Mouse (Mus musculus): ENCODE data around the gene Flg. TPM values are rescaled to one million over a fixed set of nuclear protein-coding genes. Genes with fewer than 3 reads are reported as not detected.

The Flg gene
- not detected in 2 replicates for polyA plus RNA-seq (2015; fragmentation: Nextera tagmentation; extraction: Ambion mirVana)

DNA sequence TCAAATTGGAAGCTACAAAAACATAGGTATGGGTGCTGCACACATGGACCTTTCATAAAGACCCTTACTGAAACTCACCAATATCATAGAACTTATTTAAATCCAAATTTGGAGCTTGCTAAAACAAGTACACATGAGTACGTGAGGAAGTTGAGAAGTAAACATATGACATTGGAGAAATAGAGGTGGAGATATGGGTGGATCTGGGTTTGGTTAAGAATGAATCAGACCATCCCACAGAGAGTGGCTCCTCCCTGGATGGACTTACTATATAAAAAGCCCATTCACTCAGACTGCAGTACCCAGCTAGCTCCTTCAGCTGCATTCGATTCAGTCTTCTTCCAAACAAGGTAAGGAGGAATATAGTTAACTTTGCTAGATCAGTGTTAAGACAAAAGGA, at the start of gene Flg:
Gene Flg, plus strand, starts transcription at position 301 of the 400 bp plus-strand sequence.
- no peaks in the 10 kb centered on the region for H3K27me3 ChIP-seq
- H3K9ac ChIP-seq = no peak within 1 kb of the TSS
- no peak for ATAC-seq (ENCODE audit: low FRiP score, low read depth)
- no peak within 1 kb of the TSS for H3K4me3 ChIP-seq
- no peaks in the 10 kb centered on the region for H3K4me1 ChIP-seq
- no peak within 1 kb of the TSS for H3K27ac ChIP-seq
- no peaks in the 10 kb centered on the region for H3K9me3 ChIP-seq
- H3K4me2 ChIP-seq (replicated peaks) = no peak within 1 kb of the TSS
- 87% methylated on average over 2 of the region's 2 CpGs for WGBS
- H3K36me3 ChIP-seq = no peaks in the 10 kb centered on the region

DNA sequence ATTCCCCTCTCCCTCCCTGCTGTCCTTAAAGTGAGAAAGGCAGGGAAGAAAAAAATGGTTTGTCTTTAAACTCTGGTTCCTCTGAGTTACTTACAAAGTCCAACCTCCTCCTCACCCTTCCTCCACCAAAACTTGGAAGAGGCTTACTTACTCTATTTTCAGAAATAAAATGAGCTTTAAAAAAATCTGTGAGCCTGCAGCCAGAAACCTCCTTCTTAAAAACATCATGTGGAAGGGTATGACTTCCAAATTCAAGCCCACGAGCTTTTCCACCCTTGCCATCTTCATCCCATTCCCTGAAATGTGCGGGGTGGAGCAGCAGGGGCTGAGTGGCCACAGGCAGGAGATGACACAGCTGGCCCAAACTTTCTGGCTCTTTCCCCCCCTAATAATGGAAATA, 24.2 kb downstream of the Flg start:
- Histone ChIP-seq H3K36me3 (no peaks in the 10 kb centered on the region), H3K4me3 (no peak overlapping the region), H3K9ac (no peak overlapping the region), H3K9me3 (no peaks in the 10 kb centered on the region), H3K4me1 (0 out of 2 replicates have a peak, but pooled peaks cover 2% of the 10 kb centered on the region), H3K4me2 (replicated peaks) (no peak overlapping the region), H3K27me3 (no peaks in the 10 kb centered on the region), H3K27ac (no peak overlapping the region)
- no peak for ATAC-seq (ENCODE audit: low FRiP score, low read depth)
- 77% methylated on average over 2 of the region's 2 CpGs for whole genome bisulfite sequencing

DNA sequence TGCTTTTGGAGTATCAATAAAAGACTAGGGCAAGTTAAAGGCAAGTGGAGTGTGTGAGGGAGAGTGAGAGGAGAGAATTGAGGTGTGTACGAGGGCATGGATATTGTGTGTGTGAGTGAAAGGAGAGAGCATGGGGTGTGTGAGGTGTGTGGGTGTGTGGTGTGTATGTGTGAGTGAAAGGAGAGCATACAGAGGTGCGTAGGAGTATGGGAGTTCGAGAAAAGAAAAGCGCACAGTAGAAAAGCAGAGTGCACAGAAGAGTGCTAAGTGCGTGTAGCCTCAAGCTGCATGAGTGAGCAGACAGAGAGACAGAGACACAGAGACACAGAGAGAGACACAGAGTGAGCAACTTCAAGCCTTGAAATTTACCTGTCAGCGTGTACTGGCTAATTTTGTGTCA, 26.5 kb downstream of the Flg start:
- 89% methylated on average over 6 of the region's 6 CpGs for WGBS
- Histone ChIP-seq H3K27me3 (no peaks in the 10 kb centered on the region), H3K4me1 (0 out of 2 replicates have a peak, but pooled peaks cover 2% of the 10 kb centered on the region), H3K27ac (no peak overlapping the region), H3K4me2 (replicated peaks) (no peak overlapping the region), H3K9me3 (no peaks in the 10 kb centered on the region), H3K4me3 (no peak overlapping the region), H3K36me3 (no peaks in the 10 kb centered on the region), H3K9ac (no peak overlapping the region)
- ATAC-seq (ENCODE audit: low FRiP score, low read depth) = no peak

DNA sequence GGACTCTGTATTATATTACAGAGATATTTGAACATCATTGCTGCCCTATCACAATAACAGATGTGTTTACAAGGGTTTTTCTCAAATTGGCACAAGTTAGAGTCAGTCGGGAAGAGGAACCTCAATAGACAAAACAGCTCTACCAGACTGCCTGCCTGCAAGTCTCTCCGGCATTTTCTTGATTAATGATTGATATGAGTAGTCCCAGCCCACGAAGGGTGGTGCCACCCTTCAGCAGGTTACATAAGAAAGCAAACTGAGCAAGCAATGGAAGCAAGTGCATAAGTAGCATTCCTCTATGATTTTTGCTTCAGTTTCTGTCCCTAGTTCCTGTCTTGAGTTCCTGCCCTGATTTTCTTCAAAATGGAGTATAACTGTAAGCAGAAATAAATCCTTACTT, 28.6 kb downstream of the Flg start:
- Histone ChIP-seq H3K27me3 (no peaks in the 10 kb centered on the region), H3K4me3 (no peak overlapping the region), H3K9me3 (no peaks in the 10 kb centered on the region), H3K9ac (no peak overlapping the region), H3K36me3 (no peaks in the 10 kb centered on the region), H3K4me1 (no peaks in the 10 kb centered on the region), H3K4me2 (replicated peaks) (no peak overlapping the region), H3K27ac (no peak overlapping the region)
- 76% methylated on average over 3 of the region's 3 CpGs for WGBS
- no peak for ATAC-seq (ENCODE audit: low FRiP score, low read depth)

DNA sequence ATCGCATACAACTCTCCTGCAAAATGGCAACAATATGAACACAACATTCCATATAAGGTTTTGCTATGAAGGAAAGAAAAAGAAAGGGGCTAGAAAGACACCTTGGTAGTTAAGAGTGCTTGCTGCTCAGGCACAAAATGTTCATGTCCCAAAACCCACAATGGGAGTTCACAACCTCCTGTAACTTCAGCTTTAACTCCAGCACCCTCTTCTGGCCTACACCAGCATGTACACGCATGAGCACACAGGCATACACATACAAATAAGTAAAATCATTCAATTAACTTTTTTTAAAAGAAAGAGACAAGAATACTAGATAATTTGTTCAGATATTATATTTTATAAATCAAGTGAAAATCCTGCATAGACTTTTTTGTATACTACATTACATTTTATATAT, 32.8 kb downstream of the Flg start:
- no peak overlapping the region for H3K4me2 ChIP-seq (replicated peaks)
- 80% methylated on average over 2 of the region's 2 CpGs for WGBS
- H3K27ac ChIP-seq = no peak overlapping the region
- H3K27me3 ChIP-seq = no peaks in the 10 kb centered on the region
- ATAC-seq (ENCODE audit: low FRiP score, low read depth) = no peak
- H3K4me1 ChIP-seq = no peaks in the 10 kb centered on the region
- no peaks in the 10 kb centered on the region for H3K36me3 ChIP-seq
- no peak overlapping the region for H3K9ac ChIP-seq
- H3K4me3 ChIP-seq = no peak overlapping the region
- H3K9me3 ChIP-seq = no peaks in the 10 kb centered on the region

DNA sequence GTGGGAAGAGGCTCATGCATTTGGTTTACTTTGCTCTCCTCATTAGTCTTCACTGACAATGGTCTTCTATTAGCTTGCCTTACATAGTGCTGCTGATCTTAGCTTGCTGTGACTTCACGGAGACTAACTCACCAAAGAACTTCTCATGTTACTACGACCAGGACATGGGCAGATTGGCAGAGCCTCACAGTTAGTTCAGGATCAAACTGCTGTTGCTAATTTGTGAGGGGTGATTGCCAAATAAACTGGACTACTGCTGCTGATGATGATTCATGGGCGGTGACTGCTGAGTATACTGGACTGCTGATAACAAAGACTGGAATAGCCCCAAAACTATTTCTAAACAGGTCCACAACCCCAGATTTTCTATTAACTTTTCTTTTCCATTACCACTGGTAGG, 38.0 kb downstream of the Flg start:
- Histone ChIP-seq H3K27ac (no peak overlapping the region), H3K9ac (no peak overlapping the region), H3K9me3 (no peaks in the 10 kb centered on the region), H3K36me3 (no peaks in the 10 kb centered on the region), H3K4me2 (replicated peaks) (no peak overlapping the region), H3K4me1 (no peaks in the 10 kb centered on the region), H3K4me3 (no peak overlapping the region), H3K27me3 (no peaks in the 10 kb centered on the region)
- WGBS = 57% methylated on average over 3 of the region's 3 CpGs
- no peak for ATAC-seq (ENCODE audit: low FRiP score, low read depth)

DNA sequence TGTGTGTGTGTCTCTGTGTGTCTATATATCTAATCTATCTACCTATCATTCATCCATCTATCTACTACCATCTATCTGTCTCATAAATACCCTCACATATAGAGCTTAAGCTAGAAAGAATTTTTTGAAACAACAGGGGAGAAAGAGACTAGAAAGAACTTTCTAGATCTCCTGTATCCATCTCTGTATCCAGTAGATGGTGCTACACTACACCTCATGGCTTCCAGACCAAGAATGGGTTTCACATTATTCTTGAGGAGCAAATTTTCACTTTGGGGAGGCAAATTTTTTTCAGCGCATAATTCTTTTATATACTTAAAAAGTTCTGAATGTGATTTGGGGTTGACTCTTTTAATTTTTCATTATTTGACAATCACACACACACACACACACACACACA, 41.1 kb downstream of the Flg start:
- no peak overlapping the region for H3K27ac ChIP-seq
- no peak for ATAC-seq (ENCODE audit: low FRiP score, low read depth)
- H3K9ac ChIP-seq = no peak overlapping the region
- no peaks in the 10 kb centered on the region for H3K36me3 ChIP-seq
- WGBS = 92% methylated on average over 1 of the region's 1 CpGs
- H3K27me3 ChIP-seq = no peaks in the 10 kb centered on the region
- no peaks in the 10 kb centered on the region for H3K4me1 ChIP-seq
- H3K9me3 ChIP-seq = no peaks in the 10 kb centered on the region
- no peak overlapping the region for H3K4me3 ChIP-seq
- H3K4me2 ChIP-seq (replicated peaks) = no peak overlapping the region

DNA sequence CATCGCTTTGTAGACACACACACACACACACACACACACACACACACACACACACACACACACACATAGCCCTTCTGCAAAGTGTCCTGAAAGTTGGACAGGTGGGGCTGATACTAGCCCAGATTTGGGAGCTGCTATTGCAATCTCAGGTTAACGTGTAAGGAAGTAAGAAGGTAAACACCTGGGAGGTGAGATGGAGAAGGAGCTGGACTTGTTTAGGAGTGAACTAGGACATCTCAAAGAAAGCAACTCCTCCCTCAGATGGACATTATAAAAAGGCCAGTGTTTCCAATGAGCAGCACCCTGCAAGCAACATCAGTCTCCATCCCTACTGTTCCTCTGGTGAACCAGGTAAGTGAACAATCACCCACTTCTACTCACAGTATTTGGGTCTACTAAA, 46.1 kb downstream of the Flg start, which contains the start of gene Hrnr:
Gene Hrnr, plus strand, starts transcription at position 301 of the 400 bp plus-strand sequence.
- no peak within 1 kb of the TSS for H3K4me3 ChIP-seq
- H3K27ac ChIP-seq = no peak within 1 kb of the TSS
- no peaks in the 10 kb centered on the region for H3K9me3 ChIP-seq
- whole genome bisulfite sequencing = 93% methylated on average over 2 of the region's 2 CpGs
- no peaks in the 10 kb centered on the region for H3K4me1 ChIP-seq
- H3K27me3 ChIP-seq = no peaks in the 10 kb centered on the region
- H3K4me2 ChIP-seq (replicated peaks) = no peak within 1 kb of the TSS
- H3K9ac ChIP-seq = no peak within 1 kb of the TSS
- H3K36me3 ChIP-seq = no peaks in the 10 kb centered on the region
- ATAC-seq (ENCODE audit: low FRiP score, low read depth) = no peak

DNA sequence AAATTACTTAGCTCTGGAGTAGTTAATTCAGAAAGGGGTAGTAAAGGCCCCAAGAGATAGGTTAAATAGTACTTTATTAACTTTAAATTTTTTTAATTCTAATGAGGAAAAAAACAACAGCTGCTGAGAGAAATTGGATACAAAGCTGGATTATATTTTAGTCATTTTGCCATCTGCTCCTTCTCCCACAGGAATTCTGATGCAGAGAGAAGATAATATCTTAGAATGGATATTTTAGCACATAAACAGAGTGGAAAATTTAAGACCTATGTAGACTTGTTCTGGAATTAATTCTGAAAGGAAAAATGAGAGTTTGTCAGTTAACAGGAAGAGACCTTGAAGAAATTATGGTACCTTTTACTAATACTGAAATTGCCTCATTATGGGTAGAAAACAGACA, 64.4 kb downstream of the Flg start:
- ATAC-seq (ENCODE audit: low FRiP score, low read depth) = no peak
- Histone ChIP-seq H3K4me2 (replicated peaks) (no peak overlapping the region), H3K4me1 (no peaks in the 10 kb centered on the region), H3K4me3 (no peak overlapping the region), H3K9ac (no peak overlapping the region), H3K27me3 (no peaks in the 10 kb centered on the region), H3K9me3 (no peaks in the 10 kb centered on the region), H3K36me3 (no peaks in the 10 kb centered on the region), H3K27ac (no peak overlapping the region)

DNA sequence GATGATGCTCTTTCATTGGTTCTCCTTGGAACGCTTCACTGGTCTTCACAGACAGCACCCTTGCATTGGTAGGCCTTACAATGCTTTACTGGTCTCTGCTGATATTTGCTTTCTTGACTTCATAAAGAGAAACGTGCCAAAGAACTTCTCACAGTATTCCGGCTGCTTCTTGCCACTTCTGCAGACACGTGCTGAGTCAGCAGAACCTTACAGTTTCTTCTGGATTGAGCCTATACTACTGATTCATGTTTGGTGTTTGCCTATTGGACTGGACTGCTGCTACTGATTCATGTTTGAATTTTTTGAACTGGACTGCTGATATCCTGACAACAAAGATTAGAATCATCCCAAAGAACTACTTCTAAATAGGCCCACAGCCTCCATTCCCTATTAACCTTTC, 66.7 kb downstream of the Flg start:
- WGBS = 84% methylated on average over 4 of the region's 4 CpGs
- ATAC-seq (ENCODE audit: low FRiP score, low read depth) = no peak

More for the DNA sequence above, 66.7 kb downstream of the Flg start:
- Histone ChIP-seq H3K27me3 (no peaks in the 10 kb centered on the region), H3K4me3 (no peak overlapping the region), H3K36me3 (no peaks in the 10 kb centered on the region), H3K9me3 (no peaks in the 10 kb centered on the region), H3K9ac (no peak overlapping the region), H3K27ac (no peak overlapping the region), H3K4me2 (replicated peaks) (no peak overlapping the region), H3K4me1 (no peaks in the 10 kb centered on the region)

Other genes with a start within 250 kb of the Flg start
- gene Gm4858, start 204.7 kb upstream of the Flg start, polyA plus RNA-seq (2015; fragmentation: Nextera tagmentation; extraction: Ambion mirVana) = not detected in 2 replicates
- not detected in 2 replicates for gene Crnn, start 128.7 kb upstream of the Flg start, polyA plus RNA-seq (2015; fragmentation: Nextera tagmentation; extraction: Ambion mirVana)
- not detected in 2 replicates for gene Flg2, start 76.2 kb upstream of the Flg start, polyA plus RNA-seq (2015; fragmentation: Nextera tagmentation; extraction: Ambion mirVana)
- 0.03 TPM in 1 of 2 replicates, not detected in the other for gene Hrnr, start 46.2 kb downstream of the Flg start, polyA plus RNA-seq (2015; fragmentation: Nextera tagmentation; extraction: Ambion mirVana)
- gene Rptn, start 120.2 kb downstream of the Flg start, polyA plus RNA-seq (2015; fragmentation: Nextera tagmentation; extraction: Ambion mirVana) = not detected in 2 replicates
- 1.1 TPM in 2 replicates for gene Tchh, start 168.8 kb downstream of the Flg start, polyA plus RNA-seq (2015; fragmentation: Nextera tagmentation; extraction: Ambion mirVana)
- not detected in 2 replicates for gene Tchhl1, start 195.2 kb downstream of the Flg start, polyA plus RNA-seq (2015; fragmentation: Nextera tagmentation; extraction: Ambion mirVana)
- 1,099 and 1,131 TPM in 2 replicates for gene S100a11, start 247.0 kb downstream of the Flg start, polyA plus RNA-seq (2015; fragmentation: Nextera tagmentation; extraction: Ambion mirVana)

All from limb, embryonic 13.5 days (tissue).